Mouse (Mus musculus) intestine, embryonic 16.5 days (tissue): ENCODE measurements around the gene Tasp1. TPM values are rescaled to one million over a fixed set of nuclear protein-coding genes. Genes with fewer than 3 reads are reported as not detected.

Experiments used
- ATAC-seq: fragments of 200-750 bp; cut with Nextera tagmentation; 2 replicates; pipeline ENCODE4 v1.8.0; 2017; ENCODE audit warnings: moderate TSS enrichment, moderate library complexity
- H3K27ac ChIP-seq: fragments of 300-500 bp; sonication (generic); 2 replicates; pipeline ENCODE4 v1.5.1; 2014; ENCODE audit warnings: mild to moderate bottlenecking, low read length
- H3K27me3 ChIP-seq: fragments of 300-500 bp; sonication (generic); replicated peaks from 2 replicates; pipeline ENCODE4 v1.6.1; 2014; ENCODE audit warnings: low read length, control low read depth, mixed read lengths; ENCODE audit not compliant: control insufficient read depth, insufficient read depth
- H3K36me3 ChIP-seq: fragments of 300-500 bp; sonication (generic); 2 replicates; pipeline ENCODE4 v1.6.1; 2014; ENCODE audit warnings: low read length, control low read depth; ENCODE audit not compliant: control insufficient read depth, insufficient read depth
- H3K4me1 ChIP-seq: fragments of 300-500 bp; sonication (generic); 2 replicates; pipeline ENCODE4 v1.6.1; 2014; ENCODE audit warnings: low read length, control low read depth, mixed read lengths; ENCODE audit not compliant: control insufficient read depth, insufficient read depth
- H3K4me2 ChIP-seq: fragments of 300-500 bp; sonication (generic); 2 replicates; pipeline ENCODE4 v1.6.1; 2014; ENCODE audit warnings: low read depth, low read length, control low read depth
- H3K4me3 ChIP-seq: fragments of 300-500 bp; sonication (generic); 2 replicates; pipeline ENCODE4 v1.5.1; 2014; ENCODE audit warnings: mild to moderate bottlenecking, low read length
- H3K9ac ChIP-seq: fragments of 300-500 bp; sonication (generic); 2 replicates; pipeline ENCODE4 v1.6.1; 2014; ENCODE audit warnings: low read depth, low read length
- H3K9me3 ChIP-seq: fragments of 300-500 bp; sonication (generic); 2 replicates; pipeline ENCODE4 v1.6.1; 2016; ENCODE audit warnings: low read length, control low read depth; ENCODE audit not compliant: control insufficient read depth
- WGBS: fragments of 180-500 bp; shearing (Covaris S2); extraction: QIAGEN DNeasy Blood & Tissue Kit; methylation state at CpG from one replicate; pipeline ENCODE4 v1.1.7; 2014; 5-methylcytosine and 5-hydroxymethylcytosine counted together
- polyA plus RNA-seq: library from polyadenylated mRNA; unstranded; fragments of >200 nt; fragmentation: Nextera tagmentation; extraction: Ambion mirVana; gene quantifications from 2 replicates; pipeline ENCODE4 v1.2.1, GENCODE M21; 2015

The Tasp1 gene
- polyA plus RNA-seq, 1 experiment from 2014 or later, result 17.9 TPM

DNA sequence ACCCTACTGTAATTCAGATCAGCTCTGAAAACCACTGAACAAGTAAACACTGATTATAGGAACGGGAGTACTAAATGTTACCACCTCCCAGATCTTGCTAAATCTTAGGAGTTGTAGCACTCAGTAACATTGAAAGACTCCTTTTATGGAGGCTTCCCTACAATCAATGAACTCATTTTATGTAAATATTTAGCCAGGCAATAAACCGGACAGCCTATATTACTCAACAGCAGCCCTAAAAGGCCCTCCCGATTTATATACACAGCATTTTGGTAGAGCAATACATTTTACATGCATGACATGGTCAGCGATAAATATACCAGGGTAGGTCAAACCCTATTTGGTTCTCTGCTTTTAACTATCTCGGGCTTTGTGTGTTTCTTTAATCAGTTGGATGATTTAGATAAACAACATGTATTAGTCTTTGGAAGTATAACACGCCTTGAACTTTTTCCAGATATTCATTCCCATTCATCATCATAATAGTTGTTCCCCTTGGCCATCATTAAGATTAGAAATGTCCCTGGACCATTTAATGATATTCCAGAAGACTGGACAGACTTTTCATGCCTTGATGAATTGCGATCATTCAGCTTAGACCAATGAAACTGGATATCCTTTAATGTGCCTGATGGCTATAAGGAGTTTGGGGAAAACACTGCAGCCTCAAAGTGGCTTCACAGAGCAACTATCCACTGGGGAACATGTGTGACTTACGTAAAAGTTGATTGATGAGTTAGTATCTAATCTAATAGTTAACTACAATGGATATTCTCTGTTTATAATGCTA, 244.8 kb downstream of the Tasp1 start:
- peak; percentile 94 for ATAC-seq
- no peak overlapping the region for H3K9ac ChIP-seq
- peak overlapping the region; percentile 46; the same call in 1 of the 2 replicates for H3K27ac ChIP-seq
- no peaks in the 10 kb centered on the region for H3K27me3 ChIP-seq
- H3K4me1 ChIP-seq, result peaks cover 8% of the 10 kb centered on the region; the same call in 1 of the 2 replicates
- H3K9me3 ChIP-seq, result no peaks in the 10 kb centered on the region
- H3K4me2 ChIP-seq, result no peak overlapping the region
- no peak overlapping the region for H3K4me3 ChIP-seq
- WGBS, result 34% methylated on average over 8 of the region's 8 CpGs
- no peaks in the 10 kb centered on the region for H3K36me3 ChIP-seq

DNA sequence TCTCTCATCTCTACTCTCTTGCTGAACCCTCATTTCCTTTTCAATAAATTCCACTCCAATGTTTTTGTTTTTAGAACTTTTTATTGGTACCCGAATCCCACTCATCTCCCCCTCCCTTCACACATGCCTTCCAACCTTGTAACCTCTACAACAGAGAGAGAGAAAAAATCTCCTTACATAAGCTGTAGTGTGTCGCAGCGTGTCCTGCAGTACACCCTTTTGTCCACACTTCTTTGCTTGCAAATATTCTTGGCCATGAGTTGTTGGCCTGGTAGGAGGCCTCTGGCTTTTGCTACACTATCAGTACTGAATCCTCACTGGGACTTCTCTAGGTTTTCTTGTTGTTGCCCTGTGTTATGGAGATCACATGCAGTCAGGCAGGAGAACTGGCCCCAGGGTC, 249.3 kb downstream of the Tasp1 start:
- Histone ChIP-seq H3K36me3 (no peaks in the 10 kb centered on the region), H3K27ac (no peak overlapping the region), H3K4me2 (no peak overlapping the region), H3K4me1 (peaks cover 8% of the 10 kb centered on the region; the same call in 1 of the 2 replicates), H3K9ac (no peak overlapping the region), H3K4me3 (no peak overlapping the region), H3K9me3 (no peaks in the 10 kb centered on the region), H3K27me3 (no peaks in the 10 kb centered on the region)
- ATAC-seq, result no peak
- 76% methylated on average over 3 of the region's 3 CpGs for WGBS

DNA sequence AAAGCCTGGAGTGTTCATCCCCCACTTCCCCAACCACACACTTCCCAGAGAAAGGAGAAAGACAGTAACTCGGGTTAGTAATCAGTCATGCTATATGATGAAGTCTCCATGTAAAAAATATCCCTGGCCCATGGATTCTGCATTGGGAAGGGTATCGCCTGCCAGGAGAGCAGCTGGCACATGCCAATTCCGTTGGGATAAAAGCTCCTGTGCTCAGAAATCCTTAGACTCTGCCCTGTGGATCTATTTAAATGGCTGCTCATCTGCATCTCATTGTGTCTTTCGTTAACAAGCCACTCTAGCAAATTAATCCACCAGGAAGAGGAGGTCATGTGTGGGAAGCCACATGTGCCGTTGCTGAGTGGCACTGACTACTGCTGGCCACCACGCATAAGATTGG, 258.7 kb downstream of the Tasp1 start:
- WGBS, result 91% methylated on average over 6 of the region's 6 CpGs
- no peak for ATAC-seq
- H3K36me3 ChIP-seq, result no peaks in the 10 kb centered on the region
- H3K27ac ChIP-seq, result no peak overlapping the region
- H3K9me3 ChIP-seq, result no peaks in the 10 kb centered on the region
- no peaks in the 10 kb centered on the region for H3K27me3 ChIP-seq
- H3K9ac ChIP-seq, result no peak overlapping the region
- H3K4me1 ChIP-seq, result no peaks in the 10 kb centered on the region
- H3K4me3 ChIP-seq, result no peak overlapping the region
- H3K4me2 ChIP-seq, result no peak overlapping the region

DNA sequence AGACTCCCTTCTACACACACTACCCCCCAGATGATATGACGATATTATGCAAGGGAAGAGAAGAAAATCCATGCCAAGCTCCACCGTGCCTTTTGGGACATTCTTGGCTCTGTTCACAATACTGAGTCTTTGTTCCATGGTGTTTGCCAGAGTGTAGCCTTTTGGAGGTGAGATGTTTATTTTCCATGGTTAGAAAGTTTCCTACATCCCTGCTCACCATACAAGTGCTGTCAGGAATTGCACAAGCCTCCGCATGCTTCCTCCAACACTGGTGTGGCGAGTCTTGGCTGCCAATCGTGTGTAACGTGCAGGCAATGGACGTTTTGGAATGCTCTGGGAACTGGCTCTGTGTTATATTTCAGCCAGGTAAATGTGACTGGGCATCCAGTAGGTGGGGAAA, 262.6 kb downstream of the Tasp1 start:
- Histone ChIP-seq H3K27ac (no peak overlapping the region), H3K36me3 (no peaks in the 10 kb centered on the region), H3K4me1 (no peaks in the 10 kb centered on the region), H3K9ac (no peak overlapping the region), H3K9me3 (no peaks in the 10 kb centered on the region), H3K27me3 (no peaks in the 10 kb centered on the region), H3K4me3 (no peak overlapping the region), H3K4me2 (no peak overlapping the region)
- WGBS, result 75% methylated on average over 7 of the region's 7 CpGs
- ATAC-seq, result no peak

DNA sequence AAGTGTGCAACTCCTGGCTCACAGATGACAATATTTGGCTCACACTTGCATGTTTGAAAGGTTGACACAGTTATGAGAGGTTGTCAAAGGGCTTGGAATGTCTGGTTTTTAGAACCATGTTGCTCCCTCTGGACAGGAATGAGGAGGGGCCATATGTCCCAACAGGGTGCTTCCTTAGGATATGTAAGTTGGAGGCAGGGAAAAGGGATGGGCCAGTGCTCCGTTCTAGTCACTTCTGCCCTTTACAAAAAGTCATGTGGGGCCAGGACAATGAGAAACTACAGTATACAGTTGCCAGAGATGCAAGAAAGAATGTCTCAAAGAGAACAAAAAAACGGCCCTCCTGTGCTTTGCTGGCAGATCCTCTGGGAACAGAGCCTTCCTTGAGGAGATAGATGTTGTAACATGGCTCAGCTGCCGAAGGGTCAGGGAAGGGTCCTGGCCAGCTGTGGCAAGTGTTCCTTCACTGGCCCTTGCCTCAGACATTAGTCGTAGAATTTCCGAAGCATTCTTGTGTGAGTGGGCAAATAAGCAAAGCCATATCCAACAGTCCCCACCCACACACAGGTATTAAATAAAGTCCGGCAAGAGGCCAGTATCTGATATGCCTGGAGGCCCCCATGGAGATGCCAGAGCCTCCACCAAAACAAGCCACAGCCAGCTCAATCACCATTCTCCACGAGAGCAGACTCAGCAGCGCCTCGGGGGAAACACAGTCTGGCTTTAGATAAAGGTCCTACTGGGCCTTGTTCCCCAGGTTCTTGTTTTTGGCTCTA, 274.1 kb downstream of the Tasp1 start:
- Histone ChIP-seq H3K4me2 (no peak overlapping the region), H3K27me3 (no peaks in the 10 kb centered on the region), H3K27ac (no peak overlapping the region), H3K9ac (no peak overlapping the region), H3K4me3 (no peak overlapping the region), H3K4me1 (no peaks in the 10 kb centered on the region), H3K36me3 (no peaks in the 10 kb centered on the region), H3K9me3 (no peaks in the 10 kb centered on the region)
- WGBS, result 74% methylated on average over 9 of the region's 9 CpGs
- ATAC-seq, result no peak

DNA sequence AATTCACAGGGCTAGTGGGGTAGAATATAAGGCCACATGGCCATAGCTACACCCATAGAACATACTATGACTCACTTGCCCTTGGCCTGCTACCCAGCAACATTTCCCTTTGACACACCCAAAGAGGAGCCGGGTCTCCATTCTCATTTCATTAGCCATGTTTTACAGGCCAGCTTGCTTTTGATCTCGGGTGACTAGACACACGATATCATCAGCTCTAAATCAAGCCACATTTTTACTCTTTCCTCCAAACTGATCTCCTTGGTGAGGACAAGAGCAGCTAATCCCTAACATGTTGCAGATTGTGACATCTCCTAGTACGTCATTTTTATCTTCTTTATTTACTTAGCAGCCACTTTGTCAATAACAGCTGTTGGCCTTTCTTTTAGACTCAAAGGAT, 277.9 kb downstream of the Tasp1 start:
- Histone ChIP-seq H3K9me3 (no peaks in the 10 kb centered on the region), H3K9ac (no peak overlapping the region), H3K36me3 (no peaks in the 10 kb centered on the region), H3K27me3 (no peaks in the 10 kb centered on the region), H3K4me1 (no peaks in the 10 kb centered on the region), H3K4me3 (no peak overlapping the region), H3K4me2 (no peak overlapping the region), H3K27ac (no peak overlapping the region)
- no peak for ATAC-seq
- WGBS, result 54% methylated on average over 4 of the region's 4 CpGs

DNA sequence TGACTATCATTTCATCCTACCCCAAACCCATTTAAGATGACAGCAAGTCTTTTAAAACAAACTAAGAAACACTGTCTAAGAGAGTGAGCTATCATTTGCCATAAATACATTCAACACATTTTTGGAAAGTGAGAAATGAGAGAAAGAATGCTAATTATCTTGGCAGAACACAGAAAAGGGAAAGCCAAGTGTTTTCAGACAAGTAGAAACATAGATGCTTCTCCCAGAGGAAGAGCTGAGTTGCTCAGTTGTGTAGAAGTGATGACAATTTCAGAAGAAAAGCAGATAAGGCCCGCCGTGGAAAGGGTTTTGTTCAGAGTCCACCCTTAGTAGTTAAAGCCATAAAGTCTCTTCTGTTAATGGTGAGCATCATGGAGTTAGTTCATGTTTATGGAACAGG, 281.7 kb downstream of the Tasp1 start:
- H3K4me3 ChIP-seq, result no peak overlapping the region
- H3K36me3 ChIP-seq, result no peaks in the 10 kb centered on the region
- H3K4me2 ChIP-seq, result no peak overlapping the region
- H3K4me1 ChIP-seq, result no peaks in the 10 kb centered on the region
- WGBS, result 56% methylated on average over 2 of the region's 2 CpGs
- H3K27me3 ChIP-seq, result no peaks in the 10 kb centered on the region
- H3K27ac ChIP-seq, result no peak overlapping the region
- ATAC-seq, result no peak
- H3K9me3 ChIP-seq, result no peaks in the 10 kb centered on the region
- H3K9ac ChIP-seq, result no peak overlapping the region

DNA sequence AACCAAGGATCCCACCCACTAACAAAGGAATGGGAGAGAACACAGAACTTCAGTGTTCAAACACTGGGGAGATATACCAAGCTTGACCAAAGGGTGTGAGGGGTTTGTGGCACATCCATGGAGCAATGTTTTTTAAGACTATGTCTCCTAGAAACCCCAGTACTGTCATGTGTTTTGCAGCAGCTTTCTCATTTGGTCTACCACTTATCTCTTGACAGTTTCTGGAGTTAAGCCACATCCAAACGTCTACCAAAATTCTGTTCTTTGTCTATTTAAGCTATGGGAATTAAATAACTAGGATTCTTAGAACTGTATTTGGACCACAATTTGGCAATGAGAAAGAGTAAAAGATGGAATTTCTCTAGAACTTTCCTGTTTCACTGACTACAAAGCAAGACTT, 282.1 kb downstream of the Tasp1 start:
- ATAC-seq, result no peak
- 46% methylated on average over 1 of the region's 1 CpGs for WGBS

More for the DNA sequence above, 282.1 kb downstream of the Tasp1 start:
- no peaks in the 10 kb centered on the region for H3K9me3 ChIP-seq
- H3K9ac ChIP-seq, result no peak overlapping the region
- H3K27me3 ChIP-seq, result no peaks in the 10 kb centered on the region
- H3K4me2 ChIP-seq, result no peak overlapping the region
- H3K4me1 ChIP-seq, result no peaks in the 10 kb centered on the region
- H3K4me3 ChIP-seq, result no peak overlapping the region
- H3K36me3 ChIP-seq, result no peaks in the 10 kb centered on the region
- no peak overlapping the region for H3K27ac ChIP-seq
